Comparison of ENCODE assay signal across 8 mouse cellular contexts in genomic region chr17:25578920-25579319, GRCm38 (mm10). TPM values are rescaled to one million over a fixed set of nuclear protein-coding genes. Genes with fewer than 3 reads are reported as not detected.
A peak's percentile ranks its signal among the peaks of the same experiment; 100 is the strongest.
DNase-seq lines count a peak whose midpoint lies in the region; ATAC-seq and TF ChIP-seq lines count a peak whose summit lies in the region.

TSS of gene Lmf1 (plus strand) at chr17:25579085.

- peak within 1 kb of the TSS; percentile 72 for H3K4me2 ChIP-seq in heart, embryonic 14.5 days (ENCODE audit: low read length)
- H3K4me2 ChIP-seq in liver, embryonic 14.5 days (ENCODE audit: low read depth), result peak within 1 kb of the TSS; percentile 88
- peak within 1 kb of the TSS; percentile 76 for H3K4me2 ChIP-seq in neural tube, embryonic 11.5 days (ENCODE audit: low read depth)
- H3K4me2 ChIP-seq in stomach, postnatal 0 days (replicated peaks; ENCODE audit: low read depth), result peak within 1 kb of the TSS; percentile 83

- DNase-seq in c-Kit-negative CD71-positive TER-119-positive erythroid progenitor cells, embryonic 14.5 days (ENCODE audit: low read depth, low spot score), result peak; percentile 90
- DNase-seq in fibroblast of lung, adult 2 months (ENCODE audit: low read depth), result peak; percentile 82
- DNase-seq in kidney, postnatal 25 days, result peak; percentile 98
- DNase-seq in liver, embryonic 14.5 days (ENCODE audit: low read depth in 3 of 3, low spot score in 3 of 3), result peak; percentile 91 to 93 (median 91)
- DNase-seq in neural tube, embryonic 11.5 days (ENCODE audit: low spot score), result peak; percentile 98
- DNase-seq in stomach, postnatal 0 days (ENCODE audit: low spot score), result peak; percentile 96

- peak within 1 kb of the TSS; percentile 61 to 78 for H3K4me3 ChIP-seq in heart, embryonic 14.5 days (ENCODE audit: control insufficient read depth in 1 of 2, insufficient read depth in 1 of 2, low read depth in 1 of 2, low read length in 2 of 2)
- H3K4me3 ChIP-seq in liver, embryonic 14.5 days (ENCODE audit: insufficient read depth in 1 of 2, low read depth in 2 of 2, low read length in 2 of 2), result peak within 1 kb of the TSS; percentile 73 to 77
- peak within 1 kb of the TSS; percentile 77 for H3K4me3 ChIP-seq in neural tube, embryonic 11.5 days (ENCODE audit: low read depth, low read length)
- peak within 1 kb of the TSS; percentile 78 for H3K4me3 ChIP-seq in stomach, postnatal 0 days (ENCODE audit: low read depth, low read length)

- peak; percentile 99 for ATAC-seq in CD4-positive, CD25-positive, alpha-beta regulatory T cell, adult 4 months
- peak; percentile 89 for ATAC-seq in heart, embryonic 14.5 days (ENCODE audit: insufficient number of reproducible peaks, insufficient read depth, low FRiP score, low read depth)
- peak; percentile 93 for ATAC-seq in liver, embryonic 14.5 days (ENCODE audit: insufficient read depth)
- ATAC-seq in neural tube, embryonic 11.5 days (ENCODE audit: insufficient read depth, low FRiP score, low TSS enrichment), result peak; percentile 93
- peak; percentile 96 for ATAC-seq in stomach, postnatal 0 days (ENCODE audit: low FRiP score, low TSS enrichment)

- TF ChIP-seq EP300 in liver, embryonic 14.5 days (IDR thresholded peaks at IDR 0.05; ENCODE audit: low read depth), result no peak
- no peak for TF ChIP-seq EP300 in stomach, postnatal 0 days (optimal IDR thresholded peaks at IDR 0.05)

- H3K27ac ChIP-seq in heart, embryonic 14.5 days (replicated peaks in 1 of 2; ENCODE audit: control insufficient read depth in 1 of 2, insufficient read depth in 1 of 2, low read depth in 2 of 2, low read length in 2 of 2), result peak within 1 kb of the TSS; percentile 72 to 83
- peak within 1 kb of the TSS; percentile 14 for H3K27ac ChIP-seq in liver, embryonic 14.5 days
- H3K27ac ChIP-seq in neural tube, embryonic 11.5 days (ENCODE audit: low read depth, low read length), result peak within 1 kb of the TSS; percentile 67
- H3K27ac ChIP-seq in stomach, postnatal 0 days (replicated peaks), result peak within 1 kb of the TSS; percentile 35; the same call in 1 of the 2 replicates

- peak within 1 kb of the TSS; percentile 82 for H3K9ac ChIP-seq in heart, embryonic 14.5 days (ENCODE audit: low read length)
- peak within 1 kb of the TSS; percentile 78 for H3K9ac ChIP-seq in liver, embryonic 14.5 days (replicated peaks)
- peak within 1 kb of the TSS; percentile 91 for H3K9ac ChIP-seq in neural tube, embryonic 11.5 days (ENCODE audit: low read length)
- peak within 1 kb of the TSS; percentile 73 for H3K9ac ChIP-seq in stomach, postnatal 0 days (ENCODE audit: low read length)

- H3K27me3 ChIP-seq in heart, embryonic 14.5 days (ENCODE audit: control insufficient read depth, insufficient read depth, low read length), result no peaks in the 10 kb centered on the region
- no peaks in the 10 kb centered on the region for H3K27me3 ChIP-seq in liver, embryonic 14.5 days (ENCODE audit: control insufficient read depth, insufficient read depth, low read length)
- H3K27me3 ChIP-seq in neural tube, embryonic 11.5 days (ENCODE audit: control insufficient read depth, insufficient read depth, low read length), result no peaks in the 10 kb centered on the region
- no peaks in the 10 kb centered on the region for H3K27me3 ChIP-seq in stomach, postnatal 0 days (ENCODE audit: control insufficient read depth, insufficient read depth, low read length)

- peaks cover 23 to 48% of the 10 kb centered on the region in 2 experiments for H3K4me1 ChIP-seq in heart, embryonic 14.5 days (ENCODE audit: control insufficient read depth in 2 of 2, insufficient read depth in 2 of 2, low read length in 2 of 2)
- H3K4me1 ChIP-seq in liver, embryonic 14.5 days (replicated peaks; ENCODE audit: control insufficient read depth in 2 of 2, insufficient read depth in 2 of 2, low read length in 1 of 2), result peaks cover 3 to 12% of the 10 kb centered on the region in 2 experiments
- peaks cover 7% of the 10 kb centered on the region; the same call in 1 of the 2 replicates for H3K4me1 ChIP-seq in neural tube, embryonic 11.5 days (ENCODE audit: control insufficient read depth, insufficient read depth, low read length)
- no peaks in the 10 kb centered on the region for H3K4me1 ChIP-seq in stomach, postnatal 0 days (replicated peaks; ENCODE audit: control insufficient read depth, insufficient read depth)

- under 1% methylated on average over 30 of the region's 31 CpGs for WGBS in heart, embryonic 14.5 days
- WGBS in liver, embryonic 14.5 days (ENCODE audit: insufficient replicate concordance), result 0% methylated on average over 31 of the region's 31 CpGs
- WGBS in neural tube, embryonic 11.5 days, result under 1% methylated on average over 31 of the region's 31 CpGs
- WGBS in stomach, postnatal 0 days, result under 1% methylated on average over 31 of the region's 31 CpGs

- no peaks in the 10 kb centered on the region for H3K9me3 ChIP-seq in heart, embryonic 14.5 days (ENCODE audit: control insufficient read depth, low read length)
- H3K9me3 ChIP-seq in liver, embryonic 14.5 days (ENCODE audit: control insufficient read depth, low read length), result no peaks in the 10 kb centered on the region
- no peaks in the 10 kb centered on the region for H3K9me3 ChIP-seq in neural tube, embryonic 11.5 days (ENCODE audit: control insufficient read depth, low read length)
- H3K9me3 ChIP-seq in stomach, postnatal 0 days (ENCODE audit: control insufficient read depth, low read length), result no peaks in the 10 kb centered on the region

- H3K36me3 ChIP-seq in heart, embryonic 14.5 days (ENCODE audit: control insufficient read depth, insufficient read depth, low read length), result 0 out of 2 replicates have a peak, but pooled peaks cover 3% of the 10 kb centered on the region
- no peaks in the 10 kb centered on the region for H3K36me3 ChIP-seq in liver, embryonic 14.5 days (replicated peaks; ENCODE audit: control insufficient read depth, insufficient read depth, low read depth)
- H3K36me3 ChIP-seq in neural tube, embryonic 11.5 days (ENCODE audit: control insufficient read depth, insufficient read depth, low read length), result no peaks in the 10 kb centered on the region
- H3K36me3 ChIP-seq in stomach, postnatal 0 days (ENCODE audit: control insufficient read depth, insufficient read depth, low read length), result no peaks in the 10 kb centered on the region

- peak; percentile 60 for TF ChIP-seq CTCF in liver, embryonic 14.5 days (IDR thresholded peaks at IDR 0.05; ENCODE audit: low read depth)
- peak; percentile 59 for TF ChIP-seq CTCF in stomach, postnatal 0 days (IDR thresholded peaks at IDR 0.05; ENCODE audit: low read depth)

RNA-seq across cellular contexts. Expression of gene Lmf1, which starts in this region (rescaled TPM):
- polyA plus RNA-seq in CD4-positive, CD25-positive, alpha-beta regulatory T cell, adult 4 months (2017; shearing (Covaris generic)), result 10 to 100 TPM; 22.0 to 26.0 TPM
- 36.3 and 37.8 TPM in 2 replicates for polyA plus RNA-seq in heart, embryonic 14.5 days (2014; fragmentation: Nextera tagmentation; extraction: Ambion mirVana)
- 3.4 and 4.0 TPM in 2 replicates for polyA plus RNA-seq in liver, embryonic 14.5 days (2012; rRNA removed)
- 7.9 and 9.3 TPM in 2 replicates for polyA plus RNA-seq in liver, embryonic 14.5 days (2014; fragmentation: Nextera tagmentation; extraction: Ambion mirVana)
- polyA plus RNA-seq in neural tube, embryonic 11.5 days (2014; fragmentation: Nextera tagmentation; extraction: Ambion mirVana), result 23.6 and 23.9 TPM in 2 replicates
- polyA plus RNA-seq in stomach, postnatal 0 days (2015; fragmentation: Nextera tagmentation; extraction: Ambion mirVana), result 16.3 and 17.7 TPM in 2 replicates

Comparison
In these comparisons a context has a peak if more than half of its experiments do, and no peak if none do; other contexts are left out.
1. Peak in every context shown above with its lines: DNase-seq, ATAC-seq, H3K4me3 ChIP-seq and H3K27ac ChIP-seq.
2. H3K27ac ChIP-seq: peak in every context shown above with its lines; median percentile 78 in heart, embryonic 14.5 days; 67 in neural tube, embryonic 11.5 days; 35 in stomach, postnatal 0 days; 14 in liver, embryonic 14.5 days.